ENCODE assay signal across 13 mouse cellular contexts in the genomic region with DNA sequence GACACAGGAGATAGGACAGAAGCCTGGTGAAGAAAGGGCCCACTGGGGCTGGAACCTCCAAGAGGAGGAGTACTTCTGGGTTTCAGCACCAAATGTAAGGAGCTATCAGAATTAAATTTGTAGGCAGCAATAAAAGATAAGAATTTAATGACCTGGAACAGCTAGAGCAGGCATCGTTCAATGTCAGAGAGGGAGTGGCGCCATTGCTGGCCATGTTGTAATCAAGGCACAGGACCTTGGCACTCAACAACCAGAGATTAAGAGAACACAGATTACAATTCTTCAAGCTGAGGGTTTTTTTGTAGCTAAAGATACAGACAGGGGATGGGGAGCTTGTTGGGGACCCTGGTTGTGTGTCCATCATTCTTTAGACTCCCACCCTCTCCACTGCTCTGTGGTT.
"Had no signal": no experiment of that assay in that cellular context is flagged by ENCODE, and none has a peak within 500 bp of the region (broad histone marks: within the 10 kb centered on the region; RNA-seq: fewer than 3 reads in every experiment).

No protein-coding gene starts in this region.

- DNase-seq: lung, adult 18-20 months; lung, embryonic 14.5 days; lung, postnatal 10 days; lung, postnatal 4 days; midbrain, embryonic 14.5 days; retina, postnatal 1 day; right cerebral cortex, adult 18-20 months; right cerebral cortex, postnatal 25 days; right cerebral cortex, postnatal 4 days; spleen, adult 18-20 months; thymus, adult 18-20 months; thymus, postnatal 14 days; thymus, postnatal 36 days had no signal
